Mouse (Mus musculus) myocyte (in vitro differentiated cells): Measurements from ENCODE around the gene Gm44596.

Experiments used
- CEBPB ChIP-seq: IDR thresholded peaks from 2 replicates; pipeline ENCODE4 v1.6.1; 2011; ENCODE audit warnings: mild to moderate bottlenecking, moderate library complexity; ENCODE audit not compliant: poor library complexity, insufficient read depth, severe bottlenecking
- E2F4 ChIP-seq: IDR thresholded peaks from one replicate; pipeline ENCODE4 v1.6.1; 2011; ENCODE audit warnings: mild to moderate bottlenecking, control low read depth, moderate library complexity; ENCODE audit not compliant: insufficient read depth
- MAX ChIP-seq: IDR thresholded peaks from one replicate; pipeline ENCODE4 v1.6.1; 2011; ENCODE audit warnings: low read depth, mild to moderate bottlenecking, control low read depth
- MYOD1 ChIP-seq, 3 experiments: IDR thresholded peaks; one replicate each; pipeline ENCODE4 v1.6.1; 2011; ENCODE audit warnings: control low read depth in 2 of 3, low read depth in 2 of 3, mild to moderate bottlenecking in 2 of 3, moderate library complexity in 1 of 3; ENCODE audit not compliant: insufficient read length in 2 of 3, control insufficient read depth in 1 of 3
- MYOG ChIP-seq, 3 experiments: IDR thresholded peaks; one replicate each; pipeline ENCODE4 v1.6.1; 2011; ENCODE audit warnings: control low read depth in 2 of 3, low read depth in 2 of 3, mild to moderate bottlenecking in 2 of 3; ENCODE audit not compliant: insufficient read length in 2 of 3, control insufficient read depth in 1 of 3, insufficient read depth in 1 of 3
- POLR2A ChIP-seq: IDR thresholded peaks from one replicate; pipeline ENCODE4 v1.6.1; 2011; ENCODE audit warnings: low read depth, mild to moderate bottlenecking, control low read depth, moderate library complexity; ENCODE audit not compliant: insufficient read length
- POLR2AphosphoS2 ChIP-seq: IDR thresholded peaks from one replicate; pipeline ENCODE4 v1.6.1; 2011; ENCODE audit warnings: low read depth, control low read depth; ENCODE audit not compliant: insufficient read length
- SRF ChIP-seq: IDR thresholded peaks from one replicate; pipeline ENCODE4 v1.6.1; 2011; ENCODE audit warnings: low read depth; ENCODE audit not compliant: control insufficient read depth, insufficient read length
- TCF3 ChIP-seq: IDR thresholded peaks from one replicate; pipeline ENCODE4 v1.6.1; 2011; ENCODE audit warnings: low read depth, control low read depth; ENCODE audit not compliant: insufficient read length

- no peak for TF ChIP-seq MYOG (IDR thresholded peaks at IDR 0.05; ENCODE audit: control insufficient read depth in 1 of 3, insufficient read depth in 1 of 3, insufficient read length in 2 of 3, low read depth in 2 of 3)
- no peak for TF ChIP-seq POLR2A
- TF ChIP-seq TCF3 = no peak
- no peak for TF ChIP-seq MYOD1 (IDR thresholded peaks at IDR 0.05; ENCODE audit: control insufficient read depth in 1 of 3, insufficient read length in 2 of 3, low read depth in 2 of 3)
- TF ChIP-seq CEBPB = no peak
- no peak for TF ChIP-seq MAX
- TF ChIP-seq E2F4 = no peak
- TF ChIP-seq POLR2AphosphoS2 = no peak
- TF ChIP-seq SRF = no peak
Measured at GRCm38 (mm10) chr6:128408544-128409125, 33.3 kb downstream of the Gm44596 start.
